ENCODE assay signal across 25 mouse cellular contexts in the genomic region with DNA sequence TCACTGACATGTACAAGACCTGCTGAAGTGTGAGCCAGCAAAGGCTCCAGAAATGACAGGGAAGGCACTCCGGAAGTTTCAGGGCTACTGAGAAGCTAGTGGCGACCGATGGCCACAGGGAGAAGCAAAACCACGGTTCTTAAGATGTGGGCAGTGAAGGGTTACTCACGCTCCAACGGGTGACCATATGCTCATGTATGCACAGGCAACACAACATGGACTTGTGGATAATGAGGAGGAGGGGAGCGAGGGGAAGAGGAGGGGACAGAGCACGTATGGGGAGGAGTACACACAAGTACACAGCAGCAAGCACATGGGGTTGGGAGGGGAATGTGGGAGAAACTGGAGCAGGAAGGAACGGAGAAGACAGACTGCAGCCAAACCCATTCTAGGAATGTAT.
A peak's percentile ranks its signal among the peaks of the same experiment; 100 is the strongest.
DNase-seq lines count a peak whose midpoint lies in the region; ATAC-seq and TF ChIP-seq lines count a peak whose summit lies in the region.
"Had no signal": no experiment of that assay in that cellular context is flagged by ENCODE, and none has a peak within 500 bp of the region (broad histone marks: within the 10 kb centered on the region; RNA-seq: fewer than 3 reads in every experiment).

No protein-coding gene starts in this region.

- no peak for TF ChIP-seq CTCF in midbrain, postnatal 0 days (IDR thresholded peaks at IDR 0.05)

- H3K27me3 ChIP-seq in midbrain, postnatal 0 days (ENCODE audit: insufficient read depth, low read length), result no peaks in the 10 kb centered on the region
- no peaks in the 10 kb centered on the region for H3K27me3 ChIP-seq in midbrain, embryonic 11.5 days (ENCODE audit: control insufficient read depth, insufficient read depth, low read length)
- no peaks in the 10 kb centered on the region for H3K27me3 ChIP-seq in kidney, embryonic 16.5 days (ENCODE audit: insufficient read depth, low read length)
- H3K27me3 ChIP-seq: heart, embryonic 15.5 days; kidney, embryonic 15.5 days; liver, embryonic 15.5 days; lung, embryonic 15.5 days had no signal

- peak; percentile 27 to 33 for DNase-seq in cerebellum, postnatal 14 days
- no peak for DNase-seq in cerebellum, adult 9-11 months
- peak; percentile 80 for DNase-seq in heart, adult 11 months
- DNase-seq in heart, adult 9 months (ENCODE audit: low spot score in 2 of 2), result no peak
- peak; percentile 57 for DNase-seq in midbrain, postnatal 0 days (ENCODE audit: low spot score)
- no peak for DNase-seq in midbrain, embryonic 11.5 days (ENCODE audit: low spot score, missing footprints)
- DNase-seq: adrenal gland, postnatal 14 days; cerebellum, adult 11 months; gastrocnemius, postnatal 14 days; heart, adult 18-20 months; heart, postnatal 36 days; kidney, adult 11 months; kidney, postnatal 4 days; liver; lung, postnatal 36 days; right cerebral cortex, postnatal 14 days; thymus, adult 2 months had no signal

- no peak overlapping the region for H3K4me2 ChIP-seq in midbrain, postnatal 0 days (ENCODE audit: low read depth, low read length, poor library complexity, severe bottlenecking)
- H3K4me2 ChIP-seq in midbrain, embryonic 11.5 days, result no peak overlapping the region
- H3K4me2 ChIP-seq in kidney, embryonic 16.5 days (replicated peaks; ENCODE audit: low read depth, low read length), result no peak overlapping the region
- H3K4me2 ChIP-seq: heart, embryonic 15.5 days; kidney, embryonic 15.5 days; liver, embryonic 15.5 days; lung, embryonic 15.5 days had no signal

- no peaks in the 10 kb centered on the region for H3K4me1 ChIP-seq in midbrain, postnatal 0 days (ENCODE audit: insufficient read depth, low read length)
- H3K4me1 ChIP-seq in midbrain, embryonic 11.5 days (ENCODE audit: control insufficient read depth, insufficient read depth, low read length), result no peaks in the 10 kb centered on the region
- no peaks in the 10 kb centered on the region for H3K4me1 ChIP-seq in kidney, embryonic 16.5 days (ENCODE audit: insufficient read depth, low read length)
- H3K4me1 ChIP-seq: kidney, embryonic 15.5 days; lung, embryonic 15.5 days had no signal

- 76% methylated on average over 9 of the region's 9 CpGs for WGBS in midbrain, postnatal 0 days
- 81% methylated on average over 9 of the region's 9 CpGs for WGBS in midbrain, embryonic 11.5 days
- WGBS in kidney, embryonic 16.5 days, result 77% methylated on average over 9 of the region's 9 CpGs

- H3K4me3 ChIP-seq in midbrain, postnatal 0 days (ENCODE audit: low read depth, low read length), result no peak overlapping the region
- H3K4me3 ChIP-seq in midbrain, embryonic 11.5 days (ENCODE audit: low read depth, low read length), result no peak overlapping the region
- H3K4me3 ChIP-seq in kidney, embryonic 16.5 days (ENCODE audit: low read length), result no peak overlapping the region
- H3K4me3 ChIP-seq: heart, embryonic 15.5 days; kidney, embryonic 15.5 days; liver, embryonic 15.5 days; lung, embryonic 15.5 days had no signal

- no peaks in the 10 kb centered on the region for H3K9me3 ChIP-seq in midbrain, postnatal 0 days (ENCODE audit: low read length)
- no peaks in the 10 kb centered on the region for H3K9me3 ChIP-seq in midbrain, embryonic 11.5 days (ENCODE audit: control insufficient read depth, low read length)
- H3K9me3 ChIP-seq in kidney, embryonic 16.5 days (ENCODE audit: low read length), result no peaks in the 10 kb centered on the region
- H3K9me3 ChIP-seq: heart, embryonic 15.5 days; kidney, embryonic 15.5 days; liver, embryonic 15.5 days; lung, embryonic 15.5 days had no signal

- no peak for ATAC-seq in midbrain, postnatal 0 days (ENCODE audit: low FRiP score)
- ATAC-seq in midbrain, embryonic 11.5 days (ENCODE audit: low FRiP score), result no peak
- no peak for ATAC-seq in kidney, embryonic 16.5 days (ENCODE audit: low FRiP score, low TSS enrichment)
- ATAC-seq: CD4-positive, CD25-positive, alpha-beta regulatory T cell, adult 4 months; midbrain, embryonic 16.5 days had no signal

- H3K36me3 ChIP-seq in midbrain, postnatal 0 days (ENCODE audit: insufficient read depth, low read length), result 0 out of 2 replicates have a peak, but pooled peaks cover 9% of the 10 kb centered on the region
- H3K36me3 ChIP-seq in midbrain, embryonic 11.5 days (ENCODE audit: control insufficient read depth, insufficient read depth, low read length), result peaks cover 8% of the 10 kb centered on the region
- peaks cover 24% of the 10 kb centered on the region for H3K36me3 ChIP-seq in kidney, embryonic 16.5 days (ENCODE audit: insufficient read depth, low read length)

- no peak overlapping the region for H3K27ac ChIP-seq in midbrain, postnatal 0 days (ENCODE audit: low read depth, low read length)
- H3K27ac ChIP-seq in midbrain, embryonic 11.5 days (ENCODE audit: low read depth, low read length), result no peak overlapping the region
- H3K27ac ChIP-seq in kidney, embryonic 16.5 days (ENCODE audit: low read length), result no peak overlapping the region
- H3K27ac ChIP-seq: heart, embryonic 15.5 days; kidney, embryonic 15.5 days; liver, embryonic 15.5 days; lung, embryonic 15.5 days; stomach, postnatal 0 days had no signal

- H3K9ac ChIP-seq in midbrain, postnatal 0 days (replicated peaks; ENCODE audit: low read length, poor library complexity, severe bottlenecking), result no peak overlapping the region
- H3K9ac ChIP-seq in midbrain, embryonic 11.5 days (ENCODE audit: low read length), result no peak overlapping the region
- no peak overlapping the region for H3K9ac ChIP-seq in kidney, embryonic 16.5 days (replicated peaks; ENCODE audit: low read length)
- H3K9ac ChIP-seq: heart, embryonic 15.5 days; kidney, embryonic 15.5 days; liver, embryonic 15.5 days; lung, embryonic 15.5 days had no signal

Comparison
In these comparisons a context has a peak if more than half of its experiments do, and no peak if none do; other contexts are left out.
1. DNase-seq: peak in cerebellum, postnatal 14 days (2 of 2), heart, adult 11 months (single experiment) and midbrain, postnatal 0 days (single experiment); none in cerebellum, adult 9-11 months (single experiment), heart, adult 9 months (0 of 2) and midbrain, embryonic 11.5 days (single experiment).